Mouse (Mus musculus) intestine, embryonic 14.5 days (tissue): ENCODE results near the gene Olfr434. TPM values are rescaled to one million over a fixed set of nuclear protein-coding genes. Genes with fewer than 3 reads are reported as not detected.
A peak's percentile ranks its signal among the peaks of the same experiment; 100 is the strongest.
"Not testable (repeated sequence)": the region's sequence is repeated elsewhere in the genome, so short reads cannot be mapped to it uniquely, and the experiment has no call there.

Source experiments
- ATAC-seq: fragments of 200-750 bp; cut with Nextera tagmentation; replicated peaks from 2 replicates; pipeline ENCODE4 v1.8.0; 2017; ENCODE audit warnings: low read depth, moderate number of reproducible peaks, moderate TSS enrichment, moderate library complexity; ENCODE audit not compliant: low FRiP score, low TSS enrichment
- DNase-seq: peaks from one replicate; pipeline ENCODE4 v3.0.0-alpha.2; 2018; ENCODE audit warnings: low spot score
- H3K27ac ChIP-seq: fragments of 300-500 bp; sonication (generic); 2 replicates; pipeline ENCODE4 v1.5.1; 2014; ENCODE audit warnings: low read depth, mild to moderate bottlenecking, control low read depth
- H3K27me3 ChIP-seq: fragments of 300-500 bp; sonication (generic); replicated peaks from 2 replicates; pipeline ENCODE4 v1.6.1; 2014; ENCODE audit warnings: low read length, control low read depth; ENCODE audit not compliant: control insufficient read depth, insufficient read depth
- H3K36me3 ChIP-seq: fragments of 300-500 bp; sonication (generic); 2 replicates; pipeline ENCODE4 v1.6.1; 2014; ENCODE audit warnings: low read length, control low read depth; ENCODE audit not compliant: control insufficient read depth, insufficient read depth
- H3K4me1 ChIP-seq: fragments of 300-500 bp; sonication (generic); replicated peaks from 2 replicates; pipeline ENCODE4 v1.6.1; 2014; ENCODE audit warnings: low read length, control low read depth, mixed read lengths; ENCODE audit not compliant: control insufficient read depth, insufficient read depth
- H3K4me2 ChIP-seq: fragments of 300-500 bp; sonication (generic); 2 replicates; pipeline ENCODE4 v1.6.1; 2014; ENCODE audit warnings: low read length
- H3K4me3 ChIP-seq: fragments of 300-500 bp; sonication (generic); 2 replicates; pipeline ENCODE4 v1.5.1; 2014; ENCODE audit warnings: low read depth, low read length, control low read depth, mixed read lengths
- H3K9ac ChIP-seq: fragments of 300-500 bp; sonication (generic); 2 replicates; pipeline ENCODE4 v1.6.1; 2014; ENCODE audit warnings: mild to moderate bottlenecking, low read length
- H3K9me3 ChIP-seq: fragments of 300-500 bp; sonication (generic); 2 replicates; pipeline ENCODE4 v1.6.1; 2016; ENCODE audit warnings: low read length, control low read depth; ENCODE audit not compliant: control insufficient read depth
- WGBS: fragments of 180-500 bp; shearing (Covaris S2); extraction: QIAGEN DNeasy Blood & Tissue Kit; methylation state at CpG from one replicate; pipeline ENCODE4 v1.1.7; 2014; 5-methylcytosine and 5-hydroxymethylcytosine counted together
- polyA plus RNA-seq: library from polyadenylated mRNA; unstranded; fragments of >200 nt; fragmentation: Nextera tagmentation; extraction: Ambion mirVana; gene quantifications from 2 replicates; pipeline ENCODE4 v1.2.1, GENCODE M21; 2014

Gene Olfr434
- polyA plus RNA-seq, 1 experiment from 2014 or later = not detected

DNA sequence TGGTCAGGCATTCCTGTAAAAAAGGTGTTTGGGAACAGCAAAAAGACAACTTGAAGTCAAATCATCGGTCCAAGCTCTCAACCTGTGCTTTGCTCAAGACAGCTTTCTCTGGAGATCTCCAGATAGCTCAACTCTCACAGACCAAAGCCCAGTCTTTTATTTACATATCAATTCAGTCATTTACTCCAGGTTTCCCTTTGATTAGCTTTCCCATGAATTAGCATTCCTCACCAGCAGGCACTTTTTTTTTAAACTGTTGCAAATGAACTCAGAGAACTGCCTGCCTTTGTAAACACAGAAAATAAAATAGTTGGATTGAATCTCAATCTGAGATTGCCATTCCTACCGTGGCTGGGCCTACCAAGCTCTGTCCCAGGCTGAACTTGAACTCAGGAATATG lies 7.5 kb upstream of the Olfr434 start:
- Histone ChIP-seq H3K4me2 (no peak overlapping the region), H3K27me3 (no peaks in the 10 kb centered on the region), H3K4me1 (no peaks in the 10 kb centered on the region), H3K9ac (no peak overlapping the region), H3K4me3 (no peak overlapping the region), H3K9me3 (no peaks in the 10 kb centered on the region), H3K36me3 (no peaks in the 10 kb centered on the region), H3K27ac (no peak overlapping the region)
- DNase-seq (no peak), ATAC-seq (no peak)
- WGBS = 37% methylated on average over 2 of the region's 2 CpGs

DNA sequence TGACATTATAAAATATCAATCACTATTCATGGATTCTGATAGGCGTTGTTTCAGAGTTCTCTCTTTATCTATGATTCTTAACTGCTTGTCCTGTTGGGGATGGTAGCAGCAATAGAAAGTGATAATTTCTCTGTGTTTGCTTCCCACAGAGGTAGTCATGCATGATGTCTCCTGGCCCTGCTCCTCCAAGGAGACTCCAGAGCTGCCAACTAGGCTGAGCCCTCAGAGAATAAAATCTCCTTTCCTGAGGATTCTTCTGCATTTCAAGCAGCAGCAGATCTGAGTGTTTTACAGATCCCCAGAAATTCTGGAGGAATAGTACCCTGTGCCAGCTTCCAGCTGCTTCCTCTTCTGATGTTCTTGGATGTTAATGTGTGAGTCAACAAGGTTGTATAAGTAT lies 18.4 kb downstream of the Olfr434 start, which contains the start of gene Olfr47:
Olfr47 (plus strand) TSS at position 275 of the 400 bp plus-strand sequence.
- not testable (repeated sequence) for H3K4me1 ChIP-seq, ATAC-seq, H3K4me2 ChIP-seq, H3K27me3 ChIP-seq, H3K27ac ChIP-seq, H3K4me3 ChIP-seq, H3K9me3 ChIP-seq, H3K9ac ChIP-seq, DNase-seq, H3K36me3 ChIP-seq
- 80% methylated on average over 1 of the region's 1 CpGs for WGBS

DNA sequence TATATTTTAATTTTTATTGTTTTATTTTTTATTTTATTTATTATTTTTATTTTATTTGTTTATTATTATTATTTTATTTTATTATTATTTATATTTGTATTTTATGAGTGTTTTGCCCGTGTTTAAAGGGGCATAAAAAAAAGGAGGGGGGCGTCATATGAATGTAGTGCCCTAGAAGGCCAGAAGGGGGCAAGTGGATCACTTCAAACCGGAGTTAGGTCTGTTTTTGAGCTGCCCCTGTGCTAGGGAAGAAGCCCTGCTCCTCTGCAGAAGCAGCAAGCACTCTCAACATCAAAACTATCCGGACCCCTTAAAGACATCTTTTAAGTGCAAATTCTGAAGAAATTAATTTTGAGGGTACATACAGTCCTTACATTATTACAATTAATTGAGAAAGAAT lies 29.2 kb downstream of the Olfr434 start:
- Histone ChIP-seq H3K27me3 (no peaks in the 10 kb centered on the region), H3K36me3 (no peaks in the 10 kb centered on the region), H3K4me3 (no peak overlapping the region), H3K9me3 (no peaks in the 10 kb centered on the region), H3K27ac (no peak overlapping the region), H3K9ac (no peak overlapping the region), H3K4me2 (no peak overlapping the region), H3K4me1 (no peaks in the 10 kb centered on the region)
- 14% methylated on average over 4 of the region's 4 CpGs for WGBS
- ATAC-seq (no peak), DNase-seq (no peak)

DNA sequence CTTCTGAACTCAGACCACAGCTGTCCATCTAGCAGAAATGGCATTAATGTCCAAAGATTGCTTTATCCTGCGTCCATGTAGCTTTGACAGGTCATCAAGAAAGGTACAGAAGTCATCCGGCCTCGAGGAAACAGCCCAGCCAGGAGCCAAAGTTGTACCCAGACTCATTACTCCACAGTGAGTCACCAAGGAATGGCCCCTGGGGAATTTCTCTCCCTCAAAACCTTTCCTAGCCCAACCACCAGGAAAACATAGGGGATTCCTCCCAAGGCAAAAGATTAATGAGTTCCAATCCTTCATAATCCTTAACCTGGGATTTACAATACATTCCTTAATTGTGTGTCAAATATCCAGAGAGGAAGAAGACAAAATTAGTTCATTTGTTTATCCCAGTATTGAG lies 34.6 kb downstream of the Olfr434 start:
- Histone ChIP-seq H3K27ac (no peak overlapping the region), H3K4me3 (no peak overlapping the region), H3K9ac (no peak overlapping the region), H3K36me3 (no peaks in the 10 kb centered on the region), H3K4me2 (no peak overlapping the region), H3K9me3 (no peaks in the 10 kb centered on the region), H3K27me3 (no peaks in the 10 kb centered on the region), H3K4me1 (no peaks in the 10 kb centered on the region)
- WGBS = 66% methylated on average over 3 of the region's 3 CpGs
- ATAC-seq (no peak), DNase-seq (no peak)

DNA sequence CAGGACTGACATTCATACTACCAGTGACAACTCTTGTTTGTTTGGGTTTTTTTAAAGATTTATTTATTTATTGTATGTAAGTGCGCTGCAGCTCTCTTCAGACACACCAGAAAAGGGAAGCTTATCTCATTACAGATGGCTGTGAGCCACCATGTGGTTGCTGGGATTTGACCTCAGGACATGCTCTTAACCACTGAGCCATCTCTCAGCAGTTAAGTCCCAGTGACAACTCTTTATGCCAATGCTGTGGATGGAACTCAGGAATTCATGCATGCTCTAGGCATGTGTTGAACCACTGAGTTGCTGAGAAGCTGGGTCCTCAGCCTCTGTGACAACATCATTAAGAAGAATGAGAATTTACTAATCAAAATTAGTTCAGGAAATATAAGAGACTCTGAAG lies 40.2 kb downstream of the Olfr434 start:
- DNase-seq (no peak), ATAC-seq (no peak)
- no peaks in the 10 kb centered on the region for H3K27me3 ChIP-seq
- 62% methylated on average over 1 of the region's 1 CpGs for WGBS
- H3K4me2 ChIP-seq = no peak overlapping the region
- no peak overlapping the region for H3K27ac ChIP-seq
- no peaks in the 10 kb centered on the region for H3K9me3 ChIP-seq
- no peaks in the 10 kb centered on the region for H3K36me3 ChIP-seq
- H3K9ac ChIP-seq = no peak overlapping the region
- no peak overlapping the region for H3K4me3 ChIP-seq
- H3K4me1 ChIP-seq = no peaks in the 10 kb centered on the region

DNA sequence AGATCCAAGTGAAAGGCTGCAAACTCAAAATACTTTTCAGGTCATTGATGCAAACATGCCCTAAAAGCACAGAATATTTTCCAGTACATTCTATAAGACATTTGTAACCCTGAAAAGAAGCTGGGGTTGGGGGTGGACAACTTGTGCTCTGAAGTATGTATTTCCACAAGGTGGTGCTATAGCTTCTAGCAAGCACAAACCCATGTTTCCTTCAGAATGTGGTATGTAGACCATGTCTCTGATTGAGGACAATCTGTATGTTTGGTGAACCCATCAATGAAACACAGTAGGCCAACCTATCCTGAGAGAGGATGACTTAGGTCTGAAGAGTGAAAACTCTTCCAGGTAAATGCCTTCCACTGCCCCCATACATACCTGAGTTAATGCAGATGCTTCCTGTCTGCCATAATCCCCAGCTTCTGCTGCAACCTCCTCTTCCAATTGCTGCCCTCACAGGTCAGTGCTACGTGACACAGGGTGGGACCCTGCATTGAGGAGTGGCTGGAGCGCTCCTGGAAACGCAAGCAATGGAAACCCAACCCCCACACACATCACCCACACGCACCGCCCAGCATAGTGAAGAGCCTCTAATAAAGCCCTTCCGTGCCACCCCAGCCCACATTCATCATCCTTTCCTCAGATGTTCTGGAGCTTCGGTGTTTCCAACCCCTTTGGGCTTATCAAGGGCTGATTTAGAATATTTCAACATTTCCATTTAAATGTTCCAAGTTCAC lies 41.5 kb downstream of the Olfr434 start:
- no peak for DNase-seq
- ATAC-seq = no peak
- Histone ChIP-seq H3K4me3 (no peak overlapping the region), H3K9me3 (no peaks in the 10 kb centered on the region), H3K4me2 (no peak overlapping the region), H3K9ac (no peak overlapping the region), H3K27ac (no peak overlapping the region), H3K36me3 (no peaks in the 10 kb centered on the region), H3K4me1 (no peaks in the 10 kb centered on the region), H3K27me3 (no peaks in the 10 kb centered on the region)
- WGBS = 56% methylated on average over 7 of the region's 7 CpGs

DNA sequence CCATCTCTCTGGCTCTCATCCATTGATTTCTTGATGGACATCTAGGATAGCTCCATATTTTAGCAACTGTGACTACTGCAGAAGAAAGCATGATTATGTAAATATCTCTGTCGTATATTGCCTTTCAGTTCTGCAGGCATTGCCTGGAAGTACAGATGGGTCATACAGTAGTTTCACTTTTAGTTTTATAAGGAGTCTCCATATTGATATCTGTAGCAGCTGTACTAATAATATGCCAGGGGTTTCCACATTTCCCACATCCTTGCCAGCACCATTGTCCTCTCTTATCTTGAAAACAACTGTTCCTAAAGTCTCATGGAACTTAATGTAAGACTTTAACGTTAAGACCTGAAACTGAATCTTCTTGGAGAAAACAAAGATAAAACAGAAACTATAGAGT lies 47.9 kb downstream of the Olfr434 start:
- H3K4me2 ChIP-seq = no peak overlapping the region
- DNase-seq = no peak
- no peak for ATAC-seq
- no peaks in the 10 kb centered on the region for H3K27me3 ChIP-seq
- H3K9me3 ChIP-seq = no peaks in the 10 kb centered on the region
- H3K27ac ChIP-seq = no peak overlapping the region
- peaks cover 3% of the 10 kb centered on the region; the same call in 1 of the 2 replicates for H3K4me1 ChIP-seq
- 0 out of 2 replicates have a peak, but pooled peaks cover 3% of the 10 kb centered on the region for H3K36me3 ChIP-seq
- WGBS = 66% methylated on average over 2 of the region's 2 CpGs
- H3K9ac ChIP-seq = no peak overlapping the region
- no peak overlapping the region for H3K4me3 ChIP-seq

DNA sequence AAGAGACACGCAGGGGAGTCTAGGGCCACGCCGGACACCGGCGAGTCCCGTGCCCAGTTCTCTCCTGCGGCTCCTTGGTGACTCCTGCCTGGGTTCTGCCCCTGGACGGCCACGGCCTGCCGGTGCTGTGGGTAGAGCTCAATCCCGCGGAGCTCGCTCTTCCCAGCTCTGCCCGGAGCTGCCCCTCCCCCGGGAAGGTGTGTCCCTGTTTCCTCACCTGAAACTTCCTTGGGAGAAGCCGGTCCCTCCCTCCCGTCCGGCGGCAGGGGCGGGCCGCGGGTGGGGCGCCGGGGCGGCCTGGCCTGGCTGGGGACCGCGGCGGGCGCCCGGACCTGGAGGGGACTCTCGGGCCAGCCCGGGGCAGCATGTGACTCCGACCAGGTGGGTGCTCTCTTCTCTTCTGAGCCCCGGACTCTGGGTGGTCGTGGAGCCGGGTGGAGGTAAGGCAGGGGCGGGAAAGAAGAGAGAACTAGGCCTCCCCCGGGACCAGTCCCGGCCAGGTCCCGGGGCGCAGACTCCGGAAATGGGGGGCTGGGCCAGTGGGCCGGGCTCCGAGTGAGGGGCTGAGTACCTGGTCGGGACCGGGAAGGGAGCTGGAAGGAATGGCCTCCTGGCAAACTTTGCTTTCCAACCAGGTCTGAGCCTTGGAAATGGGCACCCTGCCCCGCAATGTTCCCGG lies 52.7 kb downstream of the Olfr434 start, which contains the start of gene Arhgef5:
Arhgef5 (plus strand) TSS at position 220 of the 679 bp plus-strand sequence.
- Histone ChIP-seq H3K4me1 (peaks cover 3% of the 10 kb centered on the region; the same call in 1 of the 2 replicates), H3K27me3 (no peaks in the 10 kb centered on the region), H3K4me2 (peak within 1 kb of the TSS; percentile 82), H3K27ac (peak within 1 kb of the TSS; percentile 58), H3K4me3 (peak within 1 kb of the TSS; percentile 68), H3K36me3 (0 out of 2 replicates have a peak, but pooled peaks cover 3% of the 10 kb centered on the region), H3K9me3 (no peaks in the 10 kb centered on the region), H3K9ac (peak within 1 kb of the TSS; percentile 84)
- WGBS = under 1% methylated on average over 43 of the region's 48 CpGs
- peak; percentile 87 for DNase-seq
- peak; percentile 92 for ATAC-seq
